Mouse (Mus musculus) midbrain, embryonic 15.5 days (tissue): Measurements from ENCODE around the gene Arpc1b. TPM values are rescaled to one million over a fixed set of nuclear protein-coding genes. Genes with fewer than 3 reads are reported as not detected.
"Not testable (repeated sequence)": the region's sequence is repeated elsewhere in the genome, so short reads cannot be mapped to it uniquely, and the experiment has no call there.

ENCODE experiments used
- ATAC-seq: fragments of 200-750 bp; cut with Nextera tagmentation; replicated peaks from 2 replicates; pipeline ENCODE4 v1.8.0; 2017; ENCODE audit warnings: moderate TSS enrichment
- H3K27ac ChIP-seq: fragments of 300-500 bp; sonication (generic); 2 replicates; pipeline ENCODE4 v1.5.1; 2015; ENCODE audit warnings: mild to moderate bottlenecking, inconsistent platforms
- H3K27me3 ChIP-seq: fragments of 300-500 bp; sonication (generic); replicated peaks from 2 replicates; pipeline ENCODE4 v1.6.1; 2015; ENCODE audit warnings: inconsistent platforms
- H3K36me3 ChIP-seq: fragments of 300-500 bp; sonication (generic); replicated peaks from 2 replicates; pipeline ENCODE4 v1.6.1; 2015; ENCODE audit warnings: inconsistent platforms
- H3K4me1 ChIP-seq: fragments of 300-500 bp; sonication (generic); 2 replicates; pipeline ENCODE4 v1.6.1; 2015; ENCODE audit warnings: inconsistent platforms
- H3K4me2 ChIP-seq: fragments of 300-500 bp; sonication (generic); 2 replicates; pipeline ENCODE4 v1.6.1; 2015; ENCODE audit warnings: inconsistent platforms, mild to moderate bottlenecking, moderate library complexity
- H3K4me3 ChIP-seq: fragments of 300-500 bp; sonication (generic); 2 replicates; pipeline ENCODE4 v1.5.1; 2015; ENCODE audit warnings: mild to moderate bottlenecking, inconsistent platforms
- H3K9ac ChIP-seq: fragments of 300-500 bp; sonication (generic); 2 replicates; pipeline ENCODE4 v1.6.1; 2015; ENCODE audit warnings: mild to moderate bottlenecking, inconsistent platforms
- H3K9me3 ChIP-seq: fragments of 300-500 bp; sonication (generic); 2 replicates; pipeline ENCODE4 v1.6.1; 2016; ENCODE audit warnings: inconsistent platforms
- WGBS: fragments of 180-500 bp; shearing (Covaris S2); methylation state at CpG from one replicate; pipeline ENCODE4 v1.1.7; 2015; ENCODE audit warnings: mixed read lengths; 5-methylcytosine and 5-hydroxymethylcytosine counted together
- polyA plus RNA-seq: library from polyadenylated mRNA; unstranded; fragments of >200 nt; fragmentation: Nextera tagmentation; extraction: Ambion mirVana; gene quantifications from 2 replicates; pipeline ENCODE4 v1.2.1, GENCODE M21; 2015

Arpc1b gene
- polyA plus RNA-seq, 1 experiment from 2014 or later = 59.5 TPM

- no peak overlapping the region for H3K4me2 ChIP-seq
- H3K36me3 ChIP-seq = peaks cover 70% of the 10 kb centered on the region
- ATAC-seq = no peak
- no peaks in the 10 kb centered on the region for H3K27me3 ChIP-seq
- H3K27ac ChIP-seq = no peak overlapping the region
- WGBS = 93% methylated on average over 4 of the region's 4 CpGs
- no peak overlapping the region for H3K9ac ChIP-seq
- no peaks in the 10 kb centered on the region for H3K9me3 ChIP-seq
- H3K4me1 ChIP-seq = no peaks in the 10 kb centered on the region
- H3K4me3 ChIP-seq = no peak overlapping the region
Observed at GRCm38 (mm10) chr5:145096195-145096594, 17.8 kb upstream of the Arpc1b start.

GRCm38 (mm10) chr5:145098340-145098821, 15.6 kb upstream of the Arpc1b start:
- Histone ChIP-seq H3K4me1 (no peaks in the 10 kb centered on the region), H3K27ac (no peak overlapping the region), H3K4me3 (no peak overlapping the region), H3K36me3 (peaks cover 70% of the 10 kb centered on the region), H3K9ac (no peak overlapping the region), H3K27me3 (no peaks in the 10 kb centered on the region), H3K9me3 (no peaks in the 10 kb centered on the region), H3K4me2 (no peak overlapping the region)
- 93% methylated on average over 10 of the region's 10 CpGs for WGBS
- no peak for ATAC-seq

- H3K27ac ChIP-seq = no peak overlapping the region
- peaks cover 84% of the 10 kb centered on the region for H3K36me3 ChIP-seq
- no peak overlapping the region for H3K4me2 ChIP-seq
- H3K9me3 ChIP-seq = no peaks in the 10 kb centered on the region
- H3K4me1 ChIP-seq = no peaks in the 10 kb centered on the region
- no peaks in the 10 kb centered on the region for H3K27me3 ChIP-seq
- no peak overlapping the region for H3K4me3 ChIP-seq
- no peak overlapping the region for H3K9ac ChIP-seq
- WGBS = 98% methylated on average over 9 of the region's 9 CpGs
- ATAC-seq = no peak
Observed at GRCm38 (mm10) chr5:145100960-145101359, 13.1 kb upstream of the Arpc1b start.

- H3K36me3 ChIP-seq = peaks cover 84% of the 10 kb centered on the region
- 97% methylated on average over 11 of the region's 11 CpGs for WGBS
- not testable (repeated sequence) for H3K4me2 ChIP-seq, ATAC-seq, H3K27me3 ChIP-seq, H3K4me3 ChIP-seq, H3K27ac ChIP-seq, H3K9ac ChIP-seq, H3K9me3 ChIP-seq, H3K4me1 ChIP-seq
Observed at GRCm38 (mm10) chr5:145101451-145101850, 12.6 kb upstream of the Arpc1b start.

GRCm38 (mm10) chr5:145102706-145103105, 11.3 kb upstream of the Arpc1b start:
- Histone ChIP-seq H3K4me2 (no peak overlapping the region), H3K9ac (no peak overlapping the region), H3K27ac (no peak overlapping the region), H3K9me3 (no peaks in the 10 kb centered on the region), H3K27me3 (no peaks in the 10 kb centered on the region), H3K4me1 (no peaks in the 10 kb centered on the region), H3K36me3 (peaks cover 80% of the 10 kb centered on the region), H3K4me3 (no peak overlapping the region)
- WGBS = 96% methylated on average over 4 of the region's 4 CpGs
- no peak for ATAC-seq

GRCm38 (mm10) chr5:145104328-145104727, 9.7 kb upstream of the Arpc1b start:
- 87% methylated on average over 9 of the region's 9 CpGs for WGBS
- H3K27ac ChIP-seq = no peak overlapping the region
- H3K36me3 ChIP-seq = peaks cover 81% of the 10 kb centered on the region
- no peak overlapping the region for H3K4me2 ChIP-seq
- H3K9ac ChIP-seq = no peak overlapping the region
- H3K9me3 ChIP-seq = no peaks in the 10 kb centered on the region
- H3K4me1 ChIP-seq = no peaks in the 10 kb centered on the region
- ATAC-seq = no peak
- H3K4me3 ChIP-seq = no peak overlapping the region
- H3K27me3 ChIP-seq = no peaks in the 10 kb centered on the region

GRCm38 (mm10) chr5:145105694-145106275, 8.2 kb upstream of the Arpc1b start:
- no peak overlapping the region for H3K4me3 ChIP-seq
- 95% methylated on average over 9 of the region's 9 CpGs for WGBS
- no peak for ATAC-seq
- H3K4me2 ChIP-seq = no peak overlapping the region
- H3K27me3 ChIP-seq = no peaks in the 10 kb centered on the region
- peaks cover 79% of the 10 kb centered on the region for H3K36me3 ChIP-seq
- no peaks in the 10 kb centered on the region for H3K9me3 ChIP-seq
- no peaks in the 10 kb centered on the region for H3K4me1 ChIP-seq
- H3K27ac ChIP-seq = no peak overlapping the region
- no peak overlapping the region for H3K9ac ChIP-seq

- WGBS = 91% methylated on average over 6 of the region's 6 CpGs
- H3K36me3 ChIP-seq = peaks cover 44% of the 10 kb centered on the region
Observed at GRCm38 (mm10) chr5:145110401-145110800, 3.6 kb upstream of the Arpc1b start.

GRCm38 (mm10) chr5:145112566-145112965, 1.4 kb upstream of the Arpc1b start:
- H3K9ac ChIP-seq = no peak overlapping the region
- peaks cover 5% of the 10 kb centered on the region for H3K4me1 ChIP-seq
- H3K4me2 ChIP-seq = no peak overlapping the region
- no peak for ATAC-seq
- no peak overlapping the region for H3K27ac ChIP-seq
- peaks cover 14% of the 10 kb centered on the region for H3K27me3 ChIP-seq
- peaks cover 26% of the 10 kb centered on the region for H3K36me3 ChIP-seq
- H3K4me3 ChIP-seq = no peak overlapping the region
- 85% methylated on average over 8 of the region's 8 CpGs for WGBS
- no peaks in the 10 kb centered on the region for H3K9me3 ChIP-seq

More at GRCm38 (mm10) chr5:145110401-145110800, 3.6 kb upstream of the Arpc1b start:
- Histone ChIP-seq H3K27me3 (peaks cover 14% of the 10 kb centered on the region), H3K4me2 (no peak overlapping the region), H3K4me3 (no peak overlapping the region), H3K9me3 (no peaks in the 10 kb centered on the region), H3K27ac (no peak overlapping the region), H3K4me1 (peaks cover 5% of the 10 kb centered on the region), H3K9ac (no peak overlapping the region)
- no peak for ATAC-seq

- Histone ChIP-seq H3K4me2 (peak overlapping the region; percentile 51; the same call in 1 of the 2 replicates), H3K27ac (no peak overlapping the region), H3K27me3 (peaks cover 14% of the 10 kb centered on the region), H3K36me3 (peaks cover 18% of the 10 kb centered on the region), H3K4me3 (no peak overlapping the region), H3K4me1 (peaks cover 5% of the 10 kb centered on the region), H3K9me3 (no peaks in the 10 kb centered on the region), H3K9ac (no peak overlapping the region)
- 62% methylated on average over 2 of the region's 2 CpGs for WGBS
- ATAC-seq = no peak
Observed at GRCm38 (mm10) chr5:145113416-145113815, 599 bp upstream of the Arpc1b start.

- H3K36me3 ChIP-seq = peaks cover 9% of the 10 kb centered on the region
- peak overlapping the region; percentile 30; the same call in 1 of the 2 replicates for H3K9ac ChIP-seq
- peak overlapping the region; percentile 39 for H3K4me3 ChIP-seq
- no peaks in the 10 kb centered on the region for H3K9me3 ChIP-seq
- peaks cover 14% of the 10 kb centered on the region for H3K27me3 ChIP-seq
- WGBS = 18% methylated on average over 40 of the region's 40 CpGs
- peak; percentile 22; the same call in 1 of the 2 replicates for ATAC-seq
- H3K4me2 ChIP-seq = peak overlapping the region; percentile 51
- H3K27ac ChIP-seq = no peak overlapping the region
- H3K4me1 ChIP-seq = peaks cover 5% of the 10 kb centered on the region
Observed at GRCm38 (mm10) chr5:145114606-145115473, 825 bp downstream of the Arpc1b start.

GRCm38 (mm10) chr5:145115736-145116135, 1.7 kb downstream of the Arpc1b start:
- H3K27me3 ChIP-seq = peaks cover 14% of the 10 kb centered on the region
- H3K27ac ChIP-seq = no peak overlapping the region
- 94% methylated on average over 5 of the region's 5 CpGs for WGBS
- peaks cover 5% of the 10 kb centered on the region for H3K4me1 ChIP-seq
- H3K4me3 ChIP-seq = no peak overlapping the region
- peaks cover under 1% of the 10 kb centered on the region; the same call in 1 of the 2 replicates for H3K36me3 ChIP-seq
- no peaks in the 10 kb centered on the region for H3K9me3 ChIP-seq
- H3K4me2 ChIP-seq = no peak overlapping the region
- ATAC-seq = no peak
- H3K9ac ChIP-seq = no peak overlapping the region
